Mouse (Mus musculus) frontal cortex, postnatal 25 days (tissue): ENCODE data around the gene Rrp12.

ENCODE experiments used
- DNase-seq, 2 experiments: peaks; one replicate each; pipeline ENCODE4 v3.0.0; 2022; ENCODE audit warnings: low spot score in 2 of 2

The Rrp12 gene

DNA sequence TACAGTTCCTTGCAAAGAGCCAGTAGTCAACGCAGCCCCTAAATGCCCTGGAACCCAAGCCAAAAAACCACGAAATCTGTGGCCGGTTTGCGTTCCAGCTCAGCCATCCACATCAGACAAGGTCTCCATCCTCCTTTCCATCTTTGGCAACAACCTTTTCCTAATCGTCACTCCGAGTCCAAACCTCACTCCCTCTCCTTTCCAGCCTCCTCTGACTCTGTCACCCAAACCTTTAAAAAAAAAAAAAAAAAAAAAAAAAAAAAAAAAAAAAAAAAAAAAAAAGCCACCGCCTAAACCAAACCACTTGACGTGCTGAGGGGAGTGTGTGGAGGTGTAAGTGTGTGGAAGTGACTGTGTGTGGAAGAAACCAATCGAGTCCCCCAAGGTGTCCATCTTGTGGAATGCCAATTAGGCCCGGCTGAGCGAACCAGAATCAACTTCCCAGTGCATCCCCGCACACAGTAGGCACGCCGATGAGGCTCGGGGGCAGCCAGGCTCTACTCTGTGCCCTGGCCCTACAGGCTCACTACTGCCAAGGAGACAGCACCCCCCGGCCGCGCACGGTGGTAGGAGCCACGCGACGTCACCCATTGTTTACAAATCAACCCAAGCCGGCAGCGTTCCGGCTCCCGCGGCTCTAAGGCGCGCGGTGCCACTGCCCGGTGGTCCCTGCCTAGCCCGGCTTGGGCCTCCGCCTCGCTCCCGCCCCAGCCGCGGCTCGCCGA, 66.4 kb downstream of the Rrp12 start, which contains the start of gene Frat1:
TSS of gene Frat1 (plus strand) at position 590 of the 725 bp plus-strand sequence.
- peak; percentile 91 to 93 for DNase-seq

DNA sequence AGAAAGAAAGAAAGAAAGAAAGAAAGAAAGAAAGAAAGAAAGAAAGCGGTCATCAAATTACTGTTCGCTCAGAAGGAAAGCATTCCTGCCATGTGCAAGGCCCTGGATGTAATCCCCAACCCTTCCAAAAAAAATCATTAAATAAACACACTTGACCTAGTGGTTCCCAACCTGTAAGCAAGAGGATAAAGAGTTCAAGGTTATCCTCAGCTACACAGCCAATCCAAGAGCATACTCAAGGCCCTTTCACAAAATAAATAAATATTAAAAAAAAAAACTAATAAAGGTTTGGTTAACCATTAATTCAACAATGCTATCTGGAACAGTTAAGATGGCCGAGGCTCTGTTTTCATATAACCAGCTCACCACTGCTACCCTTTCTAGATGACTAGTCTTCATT, 67.0 kb downstream of the Rrp12 start:
- no peak for DNase-seq

DNA sequence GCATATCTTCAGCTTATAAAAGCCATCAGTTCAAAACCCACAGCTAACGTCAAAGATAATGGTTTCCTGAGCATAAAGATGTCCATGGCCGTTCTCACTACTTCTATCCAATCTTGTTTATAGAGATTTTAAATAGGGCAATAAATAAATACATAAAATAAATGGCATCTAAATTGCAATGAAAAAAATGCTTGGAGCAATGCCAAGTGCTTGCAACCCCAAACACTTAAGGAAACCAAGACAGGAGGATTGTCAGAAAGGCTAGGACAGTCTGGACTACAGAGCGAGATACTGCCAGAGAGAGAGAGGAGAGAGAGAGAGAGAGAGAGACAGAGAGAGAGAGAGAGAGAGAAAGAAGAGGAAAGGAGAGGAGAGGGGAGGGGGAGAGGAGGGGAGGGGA, 69.4 kb downstream of the Rrp12 start:
- DNase-seq = no peak

DNA sequence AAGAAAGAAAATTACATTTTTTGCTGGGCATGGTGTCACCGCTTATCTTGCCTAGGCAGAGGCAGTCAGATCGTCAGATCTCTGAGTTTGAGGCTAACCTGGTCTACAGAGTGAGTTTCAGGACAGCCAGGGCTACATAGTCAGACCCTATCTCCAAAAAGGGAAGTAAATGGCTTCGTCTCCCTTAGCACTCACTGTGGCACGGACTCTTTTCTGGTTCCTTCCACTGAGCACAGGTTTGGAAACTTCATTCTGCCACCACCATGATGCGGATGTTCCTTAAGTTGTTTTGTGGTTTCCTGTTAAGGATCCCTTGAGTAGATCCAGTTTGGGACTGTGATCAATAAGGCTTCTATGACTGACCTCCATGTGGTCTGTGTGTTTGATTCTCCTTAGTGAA, 71.0 kb downstream of the Rrp12 start:
- no peak for DNase-seq

DNA sequence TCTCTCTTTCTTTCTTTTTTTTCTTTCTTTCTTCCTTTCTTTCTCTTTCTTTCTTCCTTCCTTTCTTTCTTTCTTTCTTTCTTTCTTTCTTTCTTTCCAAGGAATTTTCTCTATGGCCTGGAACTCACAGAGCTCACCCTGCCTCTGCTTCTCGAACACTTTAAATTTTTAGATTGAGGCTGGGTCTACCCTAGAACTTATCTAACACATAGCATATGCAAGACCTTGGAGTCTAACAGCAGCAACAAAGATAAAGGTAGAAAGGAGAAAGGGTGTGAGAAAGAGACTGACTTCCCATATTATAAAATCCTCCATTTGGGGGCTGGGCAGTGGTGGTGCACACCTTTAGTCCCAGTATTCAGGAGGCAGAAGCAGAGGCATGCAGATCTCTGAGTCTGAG, 73.4 kb downstream of the Rrp12 start:
- DNase-seq = no peak

DNA sequence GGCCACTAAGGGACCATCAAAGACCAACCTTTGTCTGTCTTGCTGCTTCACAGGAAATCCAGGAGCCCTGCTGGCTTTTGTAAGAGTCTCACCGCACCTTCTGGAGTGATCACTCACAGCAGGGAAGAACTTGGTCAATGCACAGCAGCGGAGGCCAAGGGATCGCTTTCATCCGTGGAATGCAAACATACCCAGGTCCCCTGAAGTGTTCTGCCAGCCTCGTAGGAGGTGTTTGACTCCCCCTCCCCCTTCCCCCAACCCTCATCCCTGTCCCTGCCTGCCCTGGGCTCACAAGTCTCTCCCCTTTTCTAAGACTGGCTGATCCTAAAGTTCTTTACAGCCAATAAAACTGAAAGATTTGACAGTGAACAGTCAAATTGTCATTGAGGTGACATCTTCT, 74.5 kb downstream of the Rrp12 start:
- DNase-seq = no peak

DNA sequence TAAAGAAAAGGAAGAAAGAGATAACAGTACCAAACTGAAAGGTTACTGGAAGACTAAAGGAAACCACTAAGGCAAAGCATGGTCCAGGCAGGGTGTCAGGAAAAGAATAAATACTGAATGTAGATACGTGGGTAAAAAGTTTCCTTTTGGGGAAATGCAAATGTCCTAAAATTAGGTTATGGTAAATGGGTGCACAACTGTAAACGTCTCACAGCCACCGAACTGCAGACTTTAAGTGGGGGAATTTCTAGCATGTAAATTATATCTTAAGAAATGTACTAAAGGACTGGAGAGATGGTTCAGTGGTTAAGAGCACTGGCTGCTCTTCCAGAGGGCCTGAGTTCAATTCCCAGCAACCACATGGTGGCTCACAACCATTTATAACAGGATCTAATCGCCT, 77.2 kb downstream of the Rrp12 start:
- no peak for DNase-seq

DNA sequence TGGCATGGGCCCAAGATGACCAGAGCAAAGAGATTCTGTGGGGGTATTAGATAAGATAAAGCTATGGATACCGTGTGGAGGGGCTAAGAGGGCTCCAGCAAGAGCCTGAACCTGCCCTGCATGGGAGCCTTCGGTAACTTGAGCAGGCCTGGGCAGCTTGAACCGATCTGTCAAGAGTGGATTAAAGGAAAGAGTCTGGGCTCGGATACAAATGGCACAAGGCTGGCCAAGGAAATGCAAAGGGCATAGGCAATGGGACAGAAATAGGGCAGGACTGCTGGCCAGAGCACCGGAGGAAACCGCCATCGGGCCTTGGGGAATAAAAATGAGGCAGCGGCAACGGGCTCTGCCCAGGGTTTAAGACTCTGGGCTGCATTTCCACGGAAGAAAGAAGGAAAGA, 78.6 kb downstream of the Rrp12 start:
- no peak for DNase-seq

DNA sequence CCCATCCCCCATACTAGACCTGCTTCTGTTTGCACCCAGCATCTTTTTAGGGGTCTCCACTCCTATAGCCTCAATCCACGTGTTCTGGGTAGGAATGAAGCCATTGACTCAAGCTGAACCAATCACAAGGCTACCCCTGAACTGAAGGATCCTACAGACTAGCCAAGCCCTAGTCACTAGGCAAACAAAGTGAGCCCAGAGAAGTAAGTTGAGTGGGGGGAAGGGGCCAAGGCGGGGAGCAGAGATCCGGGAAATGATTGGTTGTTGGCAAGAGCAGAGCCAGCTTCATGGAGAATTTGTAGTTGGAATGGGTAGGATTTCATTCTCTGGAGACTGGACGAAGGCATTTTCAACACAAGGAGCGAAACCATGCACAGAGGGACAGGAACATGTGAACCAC, 79.1 kb downstream of the Rrp12 start:
- DNase-seq = no peak

DNA sequence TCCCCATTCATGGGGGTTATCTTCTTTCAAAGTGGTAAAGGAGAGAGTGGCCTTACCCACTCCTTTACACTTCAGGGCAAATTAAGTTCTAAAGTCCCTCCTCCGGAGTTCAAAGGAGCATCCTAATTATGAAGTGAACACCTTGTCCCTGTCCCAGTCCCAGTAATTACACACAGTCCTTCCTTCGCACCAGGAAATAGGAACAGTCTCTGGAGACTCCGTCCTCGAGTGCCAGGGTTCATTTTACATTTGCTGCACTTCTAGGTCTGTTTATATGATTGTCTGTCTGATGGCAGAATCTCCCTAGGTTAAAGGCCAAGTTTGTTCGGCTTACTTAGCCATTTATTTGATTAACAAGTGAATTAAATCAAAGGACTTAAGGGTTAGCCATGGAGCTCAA, 79.6 kb downstream of the Rrp12 start:
- DNase-seq = no peak

DNA sequence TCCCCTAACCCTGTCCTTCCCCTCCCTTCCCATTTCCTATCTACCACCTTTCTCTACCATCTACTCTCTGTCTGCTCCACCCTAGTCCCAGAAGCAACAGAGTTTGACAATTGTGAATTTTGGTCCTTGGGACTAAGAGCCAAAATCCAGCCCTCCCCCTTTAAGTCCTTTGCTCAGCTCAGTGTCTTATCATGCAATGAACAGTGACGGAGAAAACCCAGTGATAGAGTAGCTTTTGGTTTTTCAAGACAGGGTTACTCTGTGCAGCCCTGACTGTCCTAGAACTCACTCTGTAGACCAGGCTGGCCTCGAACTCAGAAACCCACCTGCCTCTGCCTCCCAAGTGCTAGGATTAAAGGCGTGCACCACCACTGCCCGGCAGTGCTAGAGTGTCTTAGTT, 82.6 kb downstream of the Rrp12 start:
- DNase-seq = no peak
